Mouse (Mus musculus): Measurements from ENCODE around the gene Rps24. TPM values are rescaled to one million over a fixed set of nuclear protein-coding genes. Genes with fewer than 3 reads are reported as not detected.

Gene Rps24
- polyA plus RNA-seq, 1 experiment from 2014 or later = 573 TPM

DNA sequence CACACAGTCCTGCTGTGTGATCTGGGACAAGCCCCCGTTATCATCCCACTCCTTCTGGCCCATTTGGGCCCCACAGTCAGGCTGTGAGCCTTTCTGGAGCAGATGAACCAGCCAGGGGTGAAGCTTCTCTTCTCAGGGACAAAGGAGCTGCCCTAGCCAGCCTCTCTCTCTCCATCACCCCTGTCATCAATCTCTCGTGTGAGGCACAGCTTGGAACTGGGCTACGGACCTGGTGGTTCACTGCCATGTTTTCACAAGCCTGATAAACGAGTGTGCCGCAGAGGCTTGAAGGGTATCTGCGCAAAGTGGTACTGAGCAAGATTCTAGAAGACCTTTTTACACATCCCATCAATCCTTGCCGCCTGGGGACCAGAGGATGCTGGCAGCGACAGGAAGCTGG, 34.7 kb downstream of the Rps24 start:
- H3K4me3 ChIP-seq (replicated peaks) = no peak overlapping the region
- H3K9ac ChIP-seq (replicated peaks) = no peak overlapping the region
- peaks cover 14% of the 10 kb centered on the region for H3K4me1 ChIP-seq
- no peak overlapping the region for H3K4me2 ChIP-seq
- no peak for ATAC-seq (ENCODE audit: low FRiP score)
- no peaks in the 10 kb centered on the region for H3K27me3 ChIP-seq (replicated peaks)
- 59% methylated on average over 8 of the region's 8 CpGs for whole genome bisulfite sequencing
- H3K9me3 ChIP-seq (replicated peaks) = no peaks in the 10 kb centered on the region
- H3K27ac ChIP-seq (replicated peaks) = no peak overlapping the region
- no peaks in the 10 kb centered on the region for H3K36me3 ChIP-seq

DNA sequence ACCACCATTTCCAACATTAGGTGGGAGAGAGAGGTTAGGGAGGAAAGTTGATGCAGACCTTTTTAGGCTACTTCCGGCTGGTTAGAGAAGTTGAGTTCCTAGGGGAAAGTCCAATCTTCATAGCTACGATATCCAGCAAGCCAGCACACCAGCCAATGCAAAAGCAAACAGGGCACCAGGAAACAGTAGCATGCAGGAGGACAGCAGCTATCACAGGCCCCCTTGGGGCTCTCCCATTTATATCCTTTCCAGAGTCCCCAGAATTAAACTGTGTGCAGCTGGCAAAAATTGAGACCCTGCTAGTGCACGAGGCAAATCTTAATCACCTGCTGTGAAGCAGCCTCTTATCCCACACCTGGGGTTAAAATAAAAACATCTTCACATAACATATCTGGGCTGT, 38.2 kb downstream of the Rps24 start:
- no peak overlapping the region for H3K4me3 ChIP-seq (replicated peaks)
- H3K4me2 ChIP-seq = no peak overlapping the region
- no peak for ATAC-seq (ENCODE audit: low FRiP score)
- no peaks in the 10 kb centered on the region for H3K27me3 ChIP-seq (replicated peaks)
- 66% methylated on average over 3 of the region's 3 CpGs for WGBS
- peaks cover 27% of the 10 kb centered on the region for H3K4me1 ChIP-seq
- no peaks in the 10 kb centered on the region for H3K9me3 ChIP-seq (replicated peaks)
- H3K36me3 ChIP-seq = no peaks in the 10 kb centered on the region
- H3K9ac ChIP-seq (replicated peaks) = no peak overlapping the region
- peak overlapping the region; percentile 58 for H3K27ac ChIP-seq (replicated peaks)

DNA sequence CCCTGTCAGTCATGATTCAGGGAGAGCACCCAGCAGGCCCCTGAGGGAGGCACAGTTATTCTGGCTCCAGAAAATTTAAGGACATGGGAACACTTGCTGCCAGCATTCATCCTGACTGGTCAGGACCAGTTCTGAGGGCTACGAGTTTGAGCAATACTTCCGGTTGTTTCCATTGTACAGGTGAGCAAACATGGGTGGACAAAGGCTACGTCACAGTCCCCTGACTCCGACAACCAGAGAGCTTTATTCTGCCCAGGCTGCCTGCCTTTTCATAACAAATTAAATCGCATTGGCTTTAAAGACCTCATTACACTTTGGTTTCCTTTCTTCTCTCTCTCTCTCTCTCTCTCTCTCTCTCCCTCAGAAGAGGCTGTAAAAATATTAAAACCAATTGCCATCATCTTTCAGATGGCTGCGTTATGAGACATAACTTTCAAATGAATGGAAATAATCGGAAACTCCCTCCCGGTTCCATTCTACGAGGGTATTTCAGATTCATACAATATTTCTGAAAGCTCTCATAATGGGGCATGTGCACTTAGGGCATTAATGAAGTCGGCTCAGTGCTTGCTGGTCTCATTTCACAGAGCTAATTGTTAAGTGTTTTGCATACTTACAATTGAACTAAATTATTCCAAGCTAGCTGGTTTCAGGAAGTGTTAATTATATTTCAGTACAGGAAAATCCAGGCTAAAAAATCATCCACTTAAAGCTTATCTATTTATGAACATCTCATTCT, 38.9 kb downstream of the Rps24 start:
- no peaks in the 10 kb centered on the region for H3K9me3 ChIP-seq (replicated peaks)
- H3K9ac ChIP-seq (replicated peaks) = no peak overlapping the region
- no peak overlapping the region for H3K4me2 ChIP-seq
- no peak for ATAC-seq (ENCODE audit: low FRiP score)
- peak overlapping the region; percentile 58 for H3K27ac ChIP-seq (replicated peaks)
- WGBS = 43% methylated on average over 10 of the region's 10 CpGs
- no peaks in the 10 kb centered on the region for H3K36me3 ChIP-seq
- no peaks in the 10 kb centered on the region for H3K27me3 ChIP-seq (replicated peaks)
- H3K4me3 ChIP-seq (replicated peaks) = no peak overlapping the region
- peaks cover 34% of the 10 kb centered on the region for H3K4me1 ChIP-seq

DNA sequence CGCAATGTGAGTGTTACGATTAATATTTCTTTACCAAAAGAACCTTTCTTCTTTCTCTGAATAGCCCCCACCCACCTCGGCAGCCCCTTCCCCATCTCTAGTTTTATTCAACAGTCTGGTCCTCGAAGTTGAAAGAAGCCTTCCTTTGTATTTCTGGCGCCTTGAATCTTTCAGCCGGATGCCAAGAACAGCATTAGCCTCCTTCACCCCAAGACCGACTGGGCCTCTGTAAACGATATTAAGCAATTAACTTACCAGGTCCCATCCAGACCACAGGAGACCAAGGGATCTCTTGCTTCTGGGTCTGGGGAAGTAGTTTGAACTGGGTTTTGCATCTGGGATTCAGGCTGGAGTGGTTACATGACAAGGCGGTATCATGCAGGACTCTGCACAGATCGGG, 39.5 kb downstream of the Rps24 start:
- Histone ChIP-seq H3K27me3 (replicated peaks) (no peaks in the 10 kb centered on the region), H3K9me3 (replicated peaks) (no peaks in the 10 kb centered on the region), H3K36me3 (no peaks in the 10 kb centered on the region), H3K4me2 (no peak overlapping the region), H3K9ac (replicated peaks) (no peak overlapping the region), H3K4me3 (replicated peaks) (no peak overlapping the region), H3K27ac (replicated peaks) (peak overlapping the region; percentile 42), H3K4me1 (peaks cover 35% of the 10 kb centered on the region)
- no peak for ATAC-seq (ENCODE audit: low FRiP score)
- 57% methylated on average over 10 of the region's 10 CpGs for WGBS

DNA sequence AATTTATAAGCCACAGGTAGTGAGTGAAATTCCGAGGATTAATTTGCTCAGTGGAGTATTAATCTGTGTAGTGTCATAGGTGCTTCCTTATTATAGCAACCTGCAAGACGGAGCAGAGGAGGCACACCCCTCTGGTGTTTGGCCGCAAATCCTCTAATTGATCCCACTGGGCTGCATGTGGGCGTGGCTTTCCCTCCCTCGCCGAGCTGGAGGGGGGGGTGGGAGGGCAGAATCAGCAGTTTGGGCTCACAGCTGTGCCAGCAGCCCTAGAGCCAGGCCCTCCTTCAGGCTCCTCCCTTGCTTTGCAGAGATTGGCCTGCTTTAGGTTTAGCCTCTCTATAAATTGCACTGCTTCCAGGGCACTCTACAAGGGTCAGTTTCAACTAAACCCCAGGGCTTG, 43.3 kb downstream of the Rps24 start:
- Histone ChIP-seq H3K27me3 (replicated peaks) (no peaks in the 10 kb centered on the region), H3K9ac (replicated peaks) (no peak overlapping the region), H3K36me3 (no peaks in the 10 kb centered on the region), H3K9me3 (replicated peaks) (no peaks in the 10 kb centered on the region), H3K4me1 (peaks cover 58% of the 10 kb centered on the region), H3K4me2 (0 out of 2 replicates have a peak overlapping the region, but pooled peaks have one; percentile 1), H3K4me3 (replicated peaks) (no peak overlapping the region), H3K27ac (replicated peaks) (0 out of 2 replicates have a peak overlapping the region, but pooled peaks have one; percentile 23)
- ATAC-seq (ENCODE audit: low FRiP score) = peak; percentile 39; the same call in 1 of the 2 replicates
- WGBS = 1% methylated on average over 6 of the region's 6 CpGs

DNA sequence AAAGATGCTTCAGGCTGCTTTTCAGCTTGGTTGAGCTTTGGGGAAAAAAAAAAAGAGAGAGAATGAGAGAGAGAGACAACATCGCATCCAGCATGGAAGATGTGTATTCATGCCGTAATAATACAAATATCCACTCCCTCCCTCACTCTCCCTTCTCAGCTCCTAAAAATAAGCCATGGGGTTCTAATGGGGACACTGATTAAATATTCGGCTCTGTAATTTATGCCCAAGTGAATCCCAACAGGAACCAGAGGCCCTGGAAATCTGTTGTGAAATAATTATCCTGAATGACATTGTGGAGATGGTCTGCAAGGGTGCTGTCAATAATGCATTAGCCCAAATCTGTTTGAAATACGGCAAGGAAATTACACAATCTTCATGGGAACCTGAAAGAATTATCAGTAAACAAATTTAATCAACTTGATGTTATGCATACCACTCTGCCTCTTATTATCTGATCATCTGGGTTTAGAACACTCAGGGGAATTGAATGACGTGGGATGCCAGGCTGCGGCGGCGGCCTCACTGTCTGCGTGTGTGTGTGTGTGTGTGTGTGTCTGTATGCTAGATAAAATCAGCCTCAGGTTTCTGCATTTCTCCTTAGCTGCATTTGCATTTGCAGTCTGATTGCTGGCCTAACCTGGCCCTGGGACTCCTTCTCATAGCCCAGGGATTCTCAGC, 48.1 kb downstream of the Rps24 start:
- H3K36me3 ChIP-seq = no peaks in the 10 kb centered on the region
- no peak overlapping the region for H3K9ac ChIP-seq (replicated peaks)
- no peaks in the 10 kb centered on the region for H3K9me3 ChIP-seq (replicated peaks)
- no peaks in the 10 kb centered on the region for H3K27me3 ChIP-seq (replicated peaks)
- no peak overlapping the region for H3K4me2 ChIP-seq
- no peak overlapping the region for H3K4me3 ChIP-seq (replicated peaks)
- H3K4me1 ChIP-seq = peaks cover 41% of the 10 kb centered on the region
- 21% methylated on average over 9 of the region's 9 CpGs for WGBS
- peak; percentile 64; the same call in 1 of the 2 replicates for ATAC-seq (ENCODE audit: low FRiP score)
- peak overlapping the region; percentile 74 for H3K27ac ChIP-seq (replicated peaks)

DNA sequence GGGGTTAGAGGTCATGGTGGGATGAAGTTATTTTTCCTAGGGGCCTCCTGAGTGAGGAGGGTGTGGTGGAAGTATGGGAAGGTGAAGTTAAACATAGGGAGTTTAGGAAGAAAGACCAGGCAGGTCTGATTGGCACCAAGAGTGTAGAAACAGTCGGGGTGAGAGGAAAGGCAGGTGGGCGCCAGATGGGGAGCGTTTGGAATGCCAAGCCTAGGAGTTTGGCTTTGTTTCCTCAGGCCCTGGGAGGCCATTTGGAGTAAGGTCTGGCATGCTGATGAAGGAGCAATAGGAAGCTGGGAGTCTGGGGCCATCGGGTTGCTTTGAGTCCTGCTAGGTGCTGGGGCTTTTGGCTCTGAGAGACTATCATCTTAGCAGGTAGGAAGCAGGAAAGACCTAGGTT, 56.0 kb downstream of the Rps24 start:
- no peak for ATAC-seq (ENCODE audit: low FRiP score)
- H3K9me3 ChIP-seq (replicated peaks) = no peaks in the 10 kb centered on the region
- H3K27ac ChIP-seq (replicated peaks) = no peak overlapping the region
- 34% methylated on average over 4 of the region's 4 CpGs for WGBS
- H3K4me3 ChIP-seq (replicated peaks) = no peak overlapping the region
- no peaks in the 10 kb centered on the region for H3K36me3 ChIP-seq
- no peak overlapping the region for H3K9ac ChIP-seq (replicated peaks)
- H3K27me3 ChIP-seq (replicated peaks) = no peaks in the 10 kb centered on the region
- H3K4me1 ChIP-seq = no peaks in the 10 kb centered on the region
- H3K4me2 ChIP-seq = no peak overlapping the region

DNA sequence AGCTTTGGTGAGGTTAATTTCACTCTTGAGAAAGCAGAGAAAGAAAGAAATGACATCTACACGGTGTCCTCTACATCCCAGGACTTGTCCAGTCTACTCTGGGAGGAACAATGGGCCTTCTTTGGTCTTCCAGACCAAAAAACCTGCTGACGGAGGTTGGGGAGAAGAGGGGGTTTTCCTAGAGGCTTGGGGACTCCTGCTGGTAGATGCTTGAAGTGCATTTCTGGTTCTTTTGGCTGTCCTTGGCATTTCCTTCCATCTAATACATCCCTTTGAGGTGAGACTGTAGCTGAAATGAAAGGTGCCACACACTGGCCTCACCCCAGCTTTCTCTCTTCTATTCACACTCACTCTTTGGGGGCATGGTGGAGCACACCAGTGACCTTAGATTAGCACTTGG, 57.1 kb downstream of the Rps24 start:
- no peak for ATAC-seq (ENCODE audit: low FRiP score)
- H3K4me1 ChIP-seq = no peaks in the 10 kb centered on the region
- no peaks in the 10 kb centered on the region for H3K9me3 ChIP-seq (replicated peaks)
- no peak overlapping the region for H3K4me3 ChIP-seq (replicated peaks)
- H3K9ac ChIP-seq (replicated peaks) = no peak overlapping the region
- H3K4me2 ChIP-seq = no peak overlapping the region
- 36% methylated on average over 2 of the region's 2 CpGs for WGBS
- no peak overlapping the region for H3K27ac ChIP-seq (replicated peaks)
- H3K36me3 ChIP-seq = no peaks in the 10 kb centered on the region
- no peaks in the 10 kb centered on the region for H3K27me3 ChIP-seq (replicated peaks)

Other genes starting within 250 kb of the Rps24 start
- 17.5 and 19.9 TPM in 2 replicates for gene Dlg5, start 241.2 kb upstream of the Rps24 start, polyA plus RNA-seq (2015; fragmentation: Nextera tagmentation; extraction: Ambion mirVana)
- gene E330034G19Rik, start 193.9 kb upstream of the Rps24 start, polyA plus RNA-seq (2015; fragmentation: Nextera tagmentation; extraction: Ambion mirVana) = not detected in 2 replicates
- gene Polr3a, start 67 bp upstream of the Rps24 start, polyA plus RNA-seq (2015; fragmentation: Nextera tagmentation; extraction: Ambion mirVana) = 16.2 and 17.5 TPM in 2 replicates

Data from neural tube, embryonic 15.5 days (tissue).